Mouse (Mus musculus) c-Kit-negative CD71-positive TER-119-positive erythroid progenitor cells, embryonic 14.5 days (primary cell): ENCODE data around the gene Dnmt3b.
"Not testable (repeated sequence)": the region's sequence is repeated elsewhere in the genome, so short reads cannot be mapped to it uniquely, and the experiment has no call there.

ENCODE experiments used
- DNase-seq: peaks from one replicate; pipeline ENCODE4 v3.0.0-alpha.2; 2013; ENCODE audit warnings: low read depth, low spot score

Gene Dnmt3b

DNA sequence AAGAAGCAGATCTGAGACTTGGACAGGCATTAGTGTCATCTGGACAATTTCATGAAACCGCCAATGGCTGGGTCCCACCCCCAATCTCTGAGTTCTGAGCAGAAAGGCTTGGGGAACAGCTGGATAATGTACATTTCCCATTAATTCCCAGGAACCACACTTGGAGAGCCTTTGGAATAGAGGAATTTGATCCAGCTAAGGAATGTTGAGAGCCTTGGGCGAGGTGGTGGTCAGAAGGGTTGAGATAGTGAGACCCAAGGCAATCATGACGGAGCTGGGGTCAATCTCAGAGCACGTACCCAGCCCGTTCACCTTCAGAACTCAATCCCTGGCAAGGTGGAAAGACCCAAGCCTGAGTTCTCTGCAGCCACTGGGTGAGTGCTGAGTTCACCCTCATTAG lies 16.0 kb upstream of the Dnmt3b start:
- no peak for DNase-seq

- no peak for DNase-seq
Observed at GRCm38 (mm10) chr2:153638977-153639680, 10.1 kb upstream of the Dnmt3b start.

- no peak for DNase-seq
Observed at GRCm38 (mm10) chr2:153642496-153642895, 6.8 kb upstream of the Dnmt3b start.

- no peak for DNase-seq
Observed at GRCm38 (mm10) chr2:153642999-153643398, 6.3 kb upstream of the Dnmt3b start.

DNA sequence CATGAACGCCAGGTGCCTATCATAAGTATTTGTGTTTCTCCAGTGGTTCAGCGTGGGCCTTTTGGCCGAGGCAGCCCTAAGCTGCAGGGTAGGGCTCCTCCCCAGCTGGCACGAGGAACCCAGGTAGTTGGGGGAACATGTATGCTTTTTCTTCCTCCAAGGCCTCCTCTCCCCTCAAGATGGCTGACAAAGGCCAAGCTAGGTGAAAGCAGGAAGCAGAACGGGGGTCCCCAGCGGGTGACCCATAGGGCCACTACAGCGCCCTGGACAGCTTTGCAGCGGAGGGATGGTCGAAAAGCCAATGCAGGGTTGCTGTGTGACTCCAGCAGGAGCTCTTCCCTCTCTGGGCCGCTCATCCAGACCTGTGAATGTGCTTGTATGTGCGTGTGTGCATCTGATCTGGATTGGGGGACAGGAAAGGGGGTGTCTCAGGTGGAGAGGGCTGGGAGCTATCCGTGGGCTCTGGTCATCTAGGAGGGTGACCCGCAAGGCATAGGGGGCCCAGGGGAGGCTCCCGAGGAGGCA lies 415 bp upstream of the Dnmt3b start:
- no peak for DNase-seq

DNA sequence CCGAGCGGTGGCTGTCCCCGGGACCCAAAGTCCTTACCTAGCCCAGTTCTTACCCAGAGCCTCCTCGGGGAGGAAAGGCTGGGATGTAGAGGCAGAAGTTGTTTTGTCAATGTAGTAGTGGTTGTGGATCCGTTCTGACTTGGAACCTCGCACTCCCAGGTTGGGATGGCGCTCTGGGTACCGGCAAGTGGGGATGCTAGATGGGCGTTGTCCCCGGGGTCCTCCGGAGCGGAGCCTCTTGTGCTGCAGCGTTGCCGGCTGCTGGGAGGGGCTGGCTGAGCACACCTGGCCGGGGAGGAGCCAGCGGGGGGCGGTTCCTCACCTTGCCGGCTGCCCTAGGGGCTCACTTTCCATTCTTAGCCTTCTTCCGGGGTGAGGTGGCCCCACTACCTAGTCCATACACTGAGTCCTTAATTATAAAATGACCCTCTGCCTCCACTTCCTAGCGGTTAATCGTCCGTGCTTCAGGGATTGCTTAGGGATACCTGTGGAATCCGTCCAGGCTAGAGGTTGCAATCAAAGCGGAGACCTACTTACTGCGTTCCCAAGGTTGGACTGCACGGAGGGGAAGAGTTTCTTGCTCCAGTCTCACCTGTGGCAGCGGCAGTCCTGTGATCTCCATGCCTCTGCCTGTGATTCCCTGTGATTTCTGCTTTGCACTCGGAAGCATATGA lies 901 bp downstream of the Dnmt3b start:
- no peak for DNase-seq

DNA sequence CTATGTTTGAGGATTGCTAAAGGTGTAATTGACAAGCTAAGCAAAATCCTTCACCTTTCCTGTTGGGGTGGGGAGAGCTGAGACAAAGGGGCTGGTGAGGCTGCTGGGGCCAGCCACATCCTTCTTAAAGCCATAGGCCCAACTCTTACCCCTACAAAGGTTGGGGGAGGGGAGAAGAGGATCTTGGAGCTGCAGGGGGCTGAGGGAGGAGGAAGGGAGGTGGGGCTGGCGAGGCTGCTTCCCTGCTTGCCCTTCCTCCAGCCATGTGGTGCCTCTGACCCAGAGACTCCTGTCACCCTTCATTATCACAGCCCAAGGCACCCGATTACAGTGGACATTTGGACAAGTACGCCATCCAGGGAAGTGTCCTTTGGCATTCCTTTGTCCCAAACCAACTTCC lies 2.4 kb downstream of the Dnmt3b start:
- DNase-seq = no peak

GRCm38 (mm10) chr2:153657659-153658058 lies 8.4 kb downstream of the Dnmt3b start:
- DNase-seq = not testable (repeated sequence)

DNA sequence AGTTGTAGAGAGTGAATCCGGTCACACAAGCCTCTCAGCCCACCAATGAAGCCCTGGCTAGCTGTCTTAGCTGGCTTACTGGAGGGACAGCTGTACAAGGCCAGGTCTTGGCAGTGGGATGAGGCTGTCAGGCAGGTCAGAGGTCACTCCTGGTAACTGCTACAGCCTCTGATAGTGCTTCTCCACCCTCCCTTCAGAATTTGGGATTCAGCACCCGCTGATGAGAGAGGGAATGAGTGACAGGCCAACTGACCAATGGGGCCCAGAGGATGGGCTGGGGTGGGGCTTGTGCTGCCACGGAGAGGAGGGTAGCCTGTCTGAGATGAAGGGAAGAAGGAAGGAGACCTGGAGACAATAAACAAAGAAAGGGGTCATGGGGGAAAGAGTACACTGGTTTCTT lies 11.4 kb downstream of the Dnmt3b start:
- no peak for DNase-seq

DNA sequence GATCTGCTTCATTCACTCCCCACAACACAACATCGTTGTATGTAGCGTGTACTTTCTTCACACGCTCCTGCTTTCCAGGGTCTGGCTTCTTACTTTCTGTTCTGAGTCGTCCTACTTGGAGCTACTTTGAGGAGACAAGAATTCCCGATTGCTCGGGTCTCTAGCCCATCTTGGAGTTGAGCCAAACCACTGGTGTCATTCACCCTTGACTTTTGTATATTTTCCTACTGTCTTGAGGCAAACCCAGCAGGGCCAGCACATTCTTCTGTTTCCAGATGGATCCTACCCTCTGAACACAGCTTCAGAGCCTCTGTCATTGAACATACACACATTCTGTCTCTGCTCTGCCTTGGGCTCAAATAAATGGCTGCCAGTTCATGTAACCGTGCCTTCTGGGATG lies 16.2 kb downstream of the Dnmt3b start:
- DNase-seq = no peak

DNA sequence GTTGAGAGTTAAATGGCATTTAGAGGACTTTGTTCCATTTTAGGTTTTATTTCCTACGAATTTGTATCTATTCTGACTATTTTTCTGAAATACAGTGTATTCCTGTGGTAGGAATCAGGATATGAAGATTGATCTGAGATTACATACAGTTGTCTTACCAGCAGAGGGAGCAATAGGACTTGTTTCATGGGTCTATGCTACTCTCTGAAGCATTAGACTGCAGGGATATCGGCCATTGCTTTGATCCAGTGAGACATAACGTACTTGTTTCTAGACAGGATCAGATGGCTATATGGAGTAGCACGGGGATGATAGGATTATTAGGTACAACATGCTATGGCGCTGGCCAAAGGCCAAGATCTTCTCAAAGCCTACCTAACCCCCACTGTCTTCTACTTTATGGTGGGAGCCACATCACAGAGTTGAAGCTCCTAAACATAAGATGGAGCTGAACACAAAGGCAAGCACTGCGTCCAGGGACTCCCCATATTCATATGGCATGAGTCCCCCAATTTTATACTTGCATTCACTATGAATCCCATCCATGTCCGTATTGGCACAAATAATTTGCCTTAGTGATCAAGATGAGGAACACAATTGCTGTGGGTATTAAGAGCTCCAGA lies 19.6 kb downstream of the Dnmt3b start:
- DNase-seq = no peak

GRCm38 (mm10) chr2:153670111-153670510 lies 20.9 kb downstream of the Dnmt3b start:
- no peak for DNase-seq

- DNase-seq = no peak
Observed at GRCm38 (mm10) chr2:153672619-153673018, 23.4 kb downstream of the Dnmt3b start.

DNA sequence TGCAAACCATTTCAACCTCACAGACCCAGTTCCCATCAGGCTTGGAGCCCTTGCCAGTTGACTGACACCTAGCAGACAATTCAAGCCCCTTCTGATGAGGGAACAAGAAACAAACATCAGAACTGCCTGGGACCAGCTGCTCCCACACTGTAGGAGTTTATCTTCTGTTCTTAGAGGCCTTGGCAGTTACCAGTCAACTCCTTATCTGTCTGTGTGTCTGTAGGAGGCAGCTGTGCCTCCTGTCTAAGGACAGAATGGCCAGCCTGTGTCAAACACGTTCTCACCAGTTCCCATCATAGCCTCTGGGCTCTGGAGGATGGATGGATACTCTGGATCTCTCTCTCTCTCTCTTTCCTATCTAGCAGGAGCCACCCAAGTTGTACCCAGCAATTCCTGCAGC lies 26.1 kb downstream of the Dnmt3b start:
- DNase-seq = not testable (repeated sequence)

- DNase-seq = no peak
Observed at GRCm38 (mm10) chr2:153676944-153677343, 27.7 kb downstream of the Dnmt3b start.

- no peak for DNase-seq
Observed at GRCm38 (mm10) chr2:153677550-153677949, 28.3 kb downstream of the Dnmt3b start.

DNA sequence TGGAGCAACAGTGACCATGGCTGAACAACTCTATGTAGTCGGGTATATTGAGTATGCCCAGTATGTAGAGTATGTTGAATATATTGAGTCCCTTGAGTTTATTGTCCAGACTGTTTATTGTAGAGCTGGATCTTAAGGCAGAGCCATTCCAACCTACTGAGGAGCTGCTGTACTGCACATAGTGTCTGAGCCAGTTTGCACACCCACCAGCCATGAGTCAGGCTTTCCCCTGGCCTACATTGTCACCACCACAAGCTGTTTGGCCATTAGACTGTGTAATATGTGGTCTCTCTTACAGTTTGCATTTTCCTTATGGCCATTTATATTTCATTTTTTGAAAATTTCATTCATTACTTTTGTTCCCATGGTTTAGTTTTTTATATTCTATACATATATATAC lies 30.7 kb downstream of the Dnmt3b start:
- DNase-seq = no peak

GRCm38 (mm10) chr2:153693413-153693812 lies 44.2 kb downstream of the Dnmt3b start:
- not testable (repeated sequence) for DNase-seq

GRCm38 (mm10) chr2:153694462-153695085 lies 45.3 kb downstream of the Dnmt3b start:
- DNase-seq = peak; percentile 47

- no peak for DNase-seq
Observed at GRCm38 (mm10) chr2:153696352-153696751, 47.1 kb downstream of the Dnmt3b start, which contains the start of gene Dnmt3c. TSS of gene Dnmt3c (plus strand) at chr2:153696652.

GRCm38 (mm10) chr2:153703389-153703788 lies 54.1 kb downstream of the Dnmt3b start:
- DNase-seq = no peak

DNA sequence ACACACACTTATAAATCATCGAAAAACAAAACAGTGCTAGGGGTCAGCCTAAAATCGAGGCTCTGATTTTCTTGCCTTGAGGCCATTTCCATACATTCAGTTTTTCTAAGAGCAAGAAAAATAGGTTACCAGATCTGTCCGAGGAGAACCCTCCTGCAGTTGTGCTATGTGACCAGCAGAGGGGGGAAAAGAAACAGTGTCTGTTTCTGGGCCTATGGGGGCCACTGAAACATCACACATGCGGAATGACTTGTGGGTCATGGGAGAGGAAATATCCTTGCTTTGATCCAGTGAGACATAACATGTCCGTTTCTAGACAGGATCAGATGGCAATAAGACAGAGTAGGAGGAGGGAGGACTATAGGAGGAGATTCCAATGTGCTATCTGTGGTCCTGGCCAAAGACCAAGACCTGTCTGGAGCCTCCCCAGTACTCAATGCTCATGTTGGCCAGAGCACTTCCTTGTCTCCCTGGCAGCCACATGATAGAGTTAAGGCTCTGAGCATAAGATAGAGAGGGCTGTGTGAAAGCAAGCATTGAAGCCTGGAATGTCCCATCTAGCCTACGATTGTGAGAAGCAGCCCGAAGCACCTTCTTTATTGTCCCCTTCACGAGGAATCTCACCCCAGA lies 61.6 kb downstream of the Dnmt3b start:
- DNase-seq = no peak
